Mouse (Mus musculus) liver, postnatal 0 days (tissue): ENCODE measurements at regions not wholly inside any gene's neighbourhood (a gene's known extent, or its start where the extent isn't known, plus 50 kb on each side); places are given as distances from the start of the nearest gene placed in this dataset.
"Not testable (repeated sequence)": the region's sequence is repeated elsewhere in the genome, so short reads cannot be mapped to it uniquely, and the experiment has no call there.

Experiments used
- ATAC-seq: fragments of 200-750 bp; cut with Nextera tagmentation; 2 replicates; pipeline ENCODE4 v1.8.0; 2017; ENCODE audit warnings: mild to moderate bottlenecking, moderate library complexity
- DNase-seq: peaks from one replicate; pipeline ENCODE4 v3.0.0-alpha.2; 2016
- H3K27ac ChIP-seq: fragments of 300-500 bp; sonication (generic); 2 replicates; pipeline ENCODE4 v1.5.1; 2014; ENCODE audit warnings: antibody characterized with exemption, moderate library complexity, mild to moderate bottlenecking, low read depth
- H3K27me3 ChIP-seq: fragments of 300-500 bp; sonication (generic); 2 replicates; pipeline ENCODE4 v1.6.1; 2014; ENCODE audit warnings: low read length, control low read depth, mixed read lengths; ENCODE audit not compliant: insufficient read depth
- H3K36me3 ChIP-seq: fragments of 300-500 bp; sonication (generic); replicated peaks from 2 replicates; pipeline ENCODE4 v1.6.1; 2014; ENCODE audit warnings: mild to moderate bottlenecking, control low read depth, low read length, moderate library complexity, mixed read lengths; ENCODE audit not compliant: insufficient read depth
- H3K4me1 ChIP-seq: fragments of 300-500 bp; sonication (generic); 2 replicates; pipeline ENCODE4 v1.6.1; 2014; ENCODE audit warnings: antibody characterized with exemption, mild to moderate bottlenecking, control low read depth; ENCODE audit not compliant: insufficient read depth
- H3K4me2 ChIP-seq: fragments of 300-500 bp; sonication (generic); 2 replicates; pipeline ENCODE4 v1.6.1; 2014; ENCODE audit warnings: low read depth, mild to moderate bottlenecking, low read length, moderate library complexity, mixed read lengths
- H3K4me3 ChIP-seq: fragments of 300-500 bp; sonication (generic); 2 replicates; pipeline ENCODE4 v1.5.1; 2014; ENCODE audit warnings: low read depth, low read length
- H3K9ac ChIP-seq: fragments of 300-500 bp; sonication (generic); replicated peaks from 2 replicates; pipeline ENCODE4 v1.6.1; 2014; ENCODE audit warnings: mild to moderate bottlenecking, moderate library complexity
- H3K9me3 ChIP-seq: fragments of 300-500 bp; sonication (generic); 2 replicates; pipeline ENCODE4 v1.6.1; 2016; ENCODE audit warnings: mild to moderate bottlenecking, control low read depth, low read length, mixed read lengths
- CTCF ChIP-seq: sonication (generic); IDR thresholded peaks from 2 replicates; pipeline ENCODE4 v1.5.1; 2016; ENCODE audit warnings: antibody characterized with exemption, low read depth
- EP300 ChIP-seq: IDR thresholded peaks from 2 replicates; pipeline ENCODE4 v1.6.1; 2016; ENCODE audit warnings: antibody characterized with exemption, low read depth, mild to moderate bottlenecking
- WGBS: fragments of 180-500 bp; shearing (Covaris S2); extraction: QIAGEN DNeasy Blood & Tissue Kit; methylation state at CpG from one replicate; pipeline ENCODE4 v1.1.7; 2014; ENCODE audit not compliant: insufficient replicate concordance; 5-methylcytosine and 5-hydroxymethylcytosine counted together

DNA sequence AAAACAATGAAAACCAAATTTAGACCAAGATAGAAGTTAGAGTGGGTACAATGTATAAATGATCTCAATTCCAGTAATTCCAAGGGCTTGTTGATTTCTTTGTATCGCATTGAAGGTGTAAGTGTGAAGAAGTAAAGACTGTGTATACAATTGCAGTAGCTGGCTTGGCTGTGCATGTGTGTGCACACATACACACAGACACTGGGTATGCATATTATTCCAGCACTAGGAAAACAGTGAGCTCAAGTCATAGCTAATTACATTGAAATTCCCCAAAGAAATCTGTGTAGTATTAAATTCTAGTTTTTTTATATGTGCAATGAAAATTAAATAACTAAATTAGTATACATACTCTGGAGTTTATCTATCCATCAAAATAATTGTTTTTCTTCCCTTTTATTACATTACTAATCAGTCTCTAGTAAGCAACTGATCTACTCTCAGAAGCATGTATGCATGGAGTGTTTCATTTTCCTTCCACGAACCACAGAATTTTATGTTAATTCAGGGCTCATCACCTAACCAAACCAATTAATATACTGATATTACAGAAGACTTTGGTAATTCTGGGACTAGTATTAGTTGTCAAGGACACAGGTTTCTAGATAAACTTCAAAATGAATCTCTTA lies 56.5 kb downstream of the Gm8797 start:
- DNase-seq (no peak), ATAC-seq (no peak)
- no peak overlapping the region for H3K4me2 ChIP-seq
- no peaks in the 10 kb centered on the region for H3K27me3 ChIP-seq
- no peaks in the 10 kb centered on the region for H3K9me3 ChIP-seq
- H3K9ac ChIP-seq, result no peak overlapping the region
- no peaks in the 10 kb centered on the region for H3K4me1 ChIP-seq
- WGBS, result 83% methylated on average over 2 of the region's 2 CpGs
- TF ChIP-seq CTCF, result no peak
- no peak for TF ChIP-seq EP300
- no peaks in the 10 kb centered on the region for H3K36me3 ChIP-seq
- H3K4me3 ChIP-seq, result no peak overlapping the region
- no peak overlapping the region for H3K27ac ChIP-seq

- WGBS, result 81% methylated on average over 3 of the region's 3 CpGs
- H3K36me3 ChIP-seq, result no peaks in the 10 kb centered on the region
- ATAC-seq, result no peak
- no peak for DNase-seq
- no peak overlapping the region for H3K9ac ChIP-seq
- H3K4me1 ChIP-seq, result no peaks in the 10 kb centered on the region
- TF ChIP-seq CTCF, result no peak
- TF ChIP-seq EP300, result no peak
- no peak overlapping the region for H3K4me2 ChIP-seq
- H3K27me3 ChIP-seq, result no peaks in the 10 kb centered on the region
- no peak overlapping the region for H3K4me3 ChIP-seq
- no peak overlapping the region for H3K27ac ChIP-seq
- H3K9me3 ChIP-seq, result no peaks in the 10 kb centered on the region
Observed at GRCm38 (mm10) chr3:5811071-5811590, 60.5 kb downstream of the Gm8797 start.

GRCm38 (mm10) chr3:5820243-5820642 lies 69.6 kb downstream of the Gm8797 start:
- H3K9me3 ChIP-seq, H3K4me3 ChIP-seq, ATAC-seq, H3K27ac ChIP-seq, H3K4me2 ChIP-seq, DNase-seq, H3K4me1 ChIP-seq, H3K27me3 ChIP-seq, H3K9ac ChIP-seq, H3K36me3 ChIP-seq: not testable (repeated sequence)
- WGBS, result 75% methylated on average over 7 of the region's 7 CpGs

DNA sequence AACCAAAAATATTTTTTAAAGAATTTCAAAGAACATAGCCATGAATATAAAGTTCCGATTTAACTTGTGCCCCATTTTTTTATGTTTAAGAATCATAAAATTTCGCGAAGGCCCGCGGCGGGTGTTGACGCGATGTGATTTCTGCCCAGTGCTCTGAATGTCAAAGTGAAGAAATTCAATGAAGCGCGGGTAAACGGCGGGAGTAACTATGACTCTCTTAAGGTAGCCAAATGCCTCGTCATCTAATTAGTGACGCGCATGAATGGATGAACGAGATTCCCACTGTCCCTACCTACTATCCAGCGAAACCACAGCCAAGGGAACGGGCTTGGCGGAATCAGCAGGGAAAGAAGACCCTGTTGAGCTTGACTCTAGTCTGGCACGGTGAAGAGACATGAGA lies 109.6 kb downstream of the Gm8797 start:
- 33% methylated on average over 19 of the region's 20 CpGs for WGBS
- DNase-seq, ATAC-seq: not testable (repeated sequence)

GRCm38 (mm10) chr3:5870407-5870806 lies 119.8 kb downstream of the Gm8797 start:
- no peak for TF ChIP-seq CTCF
- no peak for TF ChIP-seq EP300
- Histone ChIP-seq H3K27ac (no peak overlapping the region), H3K4me1 (no peaks in the 10 kb centered on the region), H3K36me3 (no peaks in the 10 kb centered on the region), H3K27me3 (no peaks in the 10 kb centered on the region), H3K9ac (no peak overlapping the region), H3K9me3 (no peaks in the 10 kb centered on the region), H3K4me3 (no peak overlapping the region), H3K4me2 (no peak overlapping the region)
- ATAC-seq (no peak), DNase-seq (no peak)
- 71% methylated on average over 2 of the region's 2 CpGs for WGBS

More for the DNA sequence above, 109.6 kb downstream of the Gm8797 start:
- H3K9me3 ChIP-seq, H3K36me3 ChIP-seq, H3K4me2 ChIP-seq, H3K4me1 ChIP-seq, H3K4me3 ChIP-seq, H3K9ac ChIP-seq, H3K27me3 ChIP-seq, H3K27ac ChIP-seq: not testable (repeated sequence)

- no peak overlapping the region for H3K4me3 ChIP-seq
- ATAC-seq (no peak), DNase-seq (no peak)
- H3K4me2 ChIP-seq, result no peak overlapping the region
- no peak overlapping the region for H3K27ac ChIP-seq
- H3K9ac ChIP-seq, result no peak overlapping the region
- no peaks in the 10 kb centered on the region for H3K4me1 ChIP-seq
- H3K36me3 ChIP-seq, result no peaks in the 10 kb centered on the region
- no peaks in the 10 kb centered on the region for H3K9me3 ChIP-seq
- TF ChIP-seq EP300, result no peak
- TF ChIP-seq CTCF, result no peak
- no peaks in the 10 kb centered on the region for H3K27me3 ChIP-seq
Observed at GRCm38 (mm10) chr3:5879113-5879512, 128.5 kb downstream of the Gm8797 start.

DNA sequence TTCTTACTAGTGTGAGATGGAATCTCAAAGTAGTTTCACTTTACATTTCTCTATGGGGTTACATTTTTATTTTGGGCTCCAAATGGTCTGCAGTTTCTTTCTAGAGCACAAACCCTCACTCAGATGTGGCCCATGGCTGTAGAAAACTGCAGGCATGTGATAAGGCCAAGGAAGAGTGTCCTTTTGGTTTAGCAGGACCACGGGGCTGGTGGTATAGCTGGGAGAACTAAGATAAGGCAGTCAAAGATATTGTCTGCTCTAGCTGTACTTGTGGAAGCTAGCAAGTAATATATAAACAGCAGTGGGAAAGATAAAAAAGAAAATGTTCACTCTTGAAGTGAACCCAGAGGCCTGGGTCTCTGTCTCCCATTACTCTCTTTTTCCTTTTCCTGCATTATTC lies 166.9 kb downstream of the Gm8797 start:
- DNase-seq, result no peak
- Histone ChIP-seq H3K9me3 (no peaks in the 10 kb centered on the region), H3K4me3 (no peak overlapping the region), H3K4me2 (no peak overlapping the region), H3K9ac (no peak overlapping the region), H3K27me3 (no peaks in the 10 kb centered on the region), H3K27ac (no peak overlapping the region), H3K36me3 (no peaks in the 10 kb centered on the region), H3K4me1 (no peaks in the 10 kb centered on the region)
- ATAC-seq, result no peak
- 50% methylated on average over 1 of the region's 1 CpGs for WGBS
- TF ChIP-seq EP300 (no peak), CTCF (no peak)

- DNase-seq, H3K36me3 ChIP-seq, H3K9me3 ChIP-seq, H3K27ac ChIP-seq, H3K4me2 ChIP-seq, ATAC-seq, H3K4me3 ChIP-seq, H3K9ac ChIP-seq, H3K27me3 ChIP-seq, H3K4me1 ChIP-seq: not testable (repeated sequence)
- WGBS, result 78% methylated on average over 11 of the region's 11 CpGs
Observed at GRCm38 (mm10) chr3:5950243-5950642, 199.6 kb downstream of the Gm8797 start.

DNA sequence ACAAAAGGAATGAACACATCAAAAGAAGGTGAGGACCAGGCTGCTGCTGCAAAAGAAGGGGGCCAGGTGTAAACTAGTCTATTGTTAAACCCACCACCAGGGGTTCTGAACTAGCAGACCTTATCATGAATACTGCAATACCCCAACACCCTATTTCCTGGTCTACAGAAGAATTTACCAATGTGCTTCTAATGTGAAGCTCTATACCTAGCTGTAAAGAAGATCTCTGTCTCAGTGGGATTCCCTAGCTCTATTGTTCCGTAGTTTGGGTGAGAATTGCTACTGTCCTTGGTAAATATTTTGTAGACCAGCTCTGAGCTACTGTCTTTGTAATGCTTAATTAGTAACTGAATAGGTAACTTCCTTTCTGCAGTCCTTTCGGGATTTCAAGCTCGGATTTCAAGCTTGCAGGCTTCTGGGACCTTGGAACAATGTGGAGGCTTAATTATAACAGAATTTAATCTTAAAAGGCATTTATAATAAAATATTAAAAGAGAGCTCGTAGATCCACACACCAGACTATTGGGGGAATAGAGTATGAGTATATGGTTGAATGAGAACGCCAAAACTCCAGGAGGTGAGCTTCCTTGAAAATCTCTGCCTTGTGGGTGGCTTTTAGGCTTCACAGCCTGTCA lies 238.5 kb downstream of the Gm8797 start:
- 59% methylated on average over 5 of the region's 5 CpGs for WGBS
- H3K4me2 ChIP-seq, ATAC-seq, H3K9me3 ChIP-seq, H3K4me3 ChIP-seq, H3K4me1 ChIP-seq, H3K27ac ChIP-seq, DNase-seq, H3K27me3 ChIP-seq, H3K9ac ChIP-seq, H3K36me3 ChIP-seq: not testable (repeated sequence)
